Mouse (Mus musculus) layer of hippocampus, adult 8-10 months (tissue): ENCODE data around the gene 1700029J07Rik. TPM values are rescaled to one million over a fixed set of nuclear protein-coding genes. Genes with fewer than 3 reads are reported as not detected.

Experiments used
- DNase-seq, 2 experiments: peaks; one replicate each; pipeline ENCODE4 v3.0.0; 2022; ENCODE audit warnings: low spot score in 2 of 2
- total RNA-seq, 4 experiments: library from RNA; stranded (reverse); gene quantifications; 2 replicates each; pipeline ENCODE4 v1.2.4; 2022

Gene 1700029J07Rik
- total RNA-seq, 4 experiments from 2014 or later = 2.5 to 4.6 (median 3.7) TPM

GRCm38 (mm10) chr8:45950622-45951021 lies 24.4 kb downstream of the 1700029J07Rik start:
- DNase-seq = no peak

DNA sequence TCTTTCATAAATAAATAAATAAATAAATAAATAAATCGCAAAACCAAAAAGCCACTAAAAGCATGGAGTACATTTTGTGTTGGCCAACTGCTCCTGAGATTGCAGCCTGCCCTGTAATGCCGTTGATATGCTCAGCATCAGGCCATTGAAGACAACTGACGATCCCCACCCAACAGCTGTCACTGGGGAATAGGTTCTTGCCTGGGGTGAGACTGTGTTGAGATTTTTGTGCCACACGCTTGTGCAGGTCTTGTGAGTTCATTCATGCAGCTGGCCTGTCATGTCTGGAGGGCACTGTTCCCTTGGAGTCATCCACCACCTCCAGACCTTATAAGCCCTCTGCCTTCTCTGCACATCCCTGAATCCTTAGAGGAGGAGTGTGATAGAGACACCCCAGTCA lies 28.8 kb downstream of the 1700029J07Rik start:
- no peak for DNase-seq

GRCm38 (mm10) chr8:45936986-45937385 lies 38.1 kb downstream of the 1700029J07Rik start:
- DNase-seq = no peak

- DNase-seq = peak; percentile 91 to 97
Observed at GRCm38 (mm10) chr8:45934582-45935014, 40.5 kb downstream of the 1700029J07Rik start, which contains the start of gene Ccdc110. Gene Ccdc110, plus strand, starts transcription at chr8:45934619.

GRCm38 (mm10) chr8:45922116-45922515 lies 52.9 kb downstream of the 1700029J07Rik start:
- no peak for DNase-seq

DNA sequence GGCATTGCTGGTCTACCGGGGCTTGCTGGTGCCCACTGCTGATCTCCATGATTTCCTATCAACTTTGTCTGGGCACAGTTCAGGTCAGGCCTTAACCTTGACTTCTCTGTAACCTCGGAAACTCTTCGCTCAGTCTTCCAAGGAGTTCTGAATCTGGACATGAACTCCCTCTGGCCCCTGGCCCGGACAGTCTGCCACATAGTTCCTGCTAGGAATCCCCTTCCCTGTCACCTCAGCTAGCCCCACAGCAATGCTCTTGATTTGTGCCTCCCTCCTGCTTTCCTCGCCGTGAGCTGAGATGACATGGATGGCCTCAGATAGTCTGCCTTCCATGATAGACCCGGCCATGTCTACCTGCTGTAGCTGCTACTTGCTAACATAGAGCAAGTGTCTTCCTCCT lies 54.7 kb downstream of the 1700029J07Rik start:
- no peak for DNase-seq

GRCm38 (mm10) chr8:45918891-45919290 lies 56.2 kb downstream of the 1700029J07Rik start:
- no peak for DNase-seq

- no peak for DNase-seq
Observed at GRCm38 (mm10) chr8:45917040-45917679, 57.9 kb downstream of the 1700029J07Rik start.

DNA sequence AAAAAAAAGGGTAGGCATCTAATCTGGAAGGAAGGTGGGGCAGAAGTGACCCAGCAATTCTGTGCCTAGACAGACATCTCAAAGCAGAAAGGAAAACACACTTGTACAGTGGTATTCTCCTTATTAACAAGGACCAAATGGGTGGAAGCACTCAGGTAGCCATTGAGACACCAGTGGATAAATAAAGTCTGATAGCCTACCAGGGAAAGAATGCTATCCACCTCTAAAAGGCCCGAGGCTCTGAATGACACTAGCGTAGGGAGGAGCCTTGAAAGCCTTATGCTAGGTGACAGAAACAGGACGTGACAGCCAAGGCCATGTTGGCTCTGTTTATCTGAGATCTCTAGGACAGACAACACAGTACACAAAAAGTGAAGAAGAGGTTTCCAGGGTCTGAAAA lies 58.6 kb downstream of the 1700029J07Rik start:
- DNase-seq = no peak

DNA sequence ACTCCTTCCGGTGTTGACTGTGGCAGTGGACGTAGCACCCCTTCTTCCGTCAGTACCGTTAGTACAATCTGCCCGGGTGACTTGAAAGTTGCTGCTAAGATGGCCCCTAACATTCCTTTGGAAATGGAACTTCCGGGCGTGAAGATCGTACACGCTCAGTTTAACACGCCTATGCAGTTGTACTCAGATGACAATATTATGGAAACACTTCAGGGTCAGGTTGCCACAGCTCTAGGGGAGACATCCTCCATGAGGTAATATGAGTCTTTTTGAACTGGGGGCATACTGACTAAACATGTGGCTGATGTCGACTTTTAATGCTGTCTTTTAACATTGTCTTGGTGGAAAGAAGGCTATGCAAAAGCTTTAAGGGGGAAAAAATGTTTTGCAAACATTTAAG lies 61.3 kb downstream of the 1700029J07Rik start:
- DNase-seq = no peak

DNA sequence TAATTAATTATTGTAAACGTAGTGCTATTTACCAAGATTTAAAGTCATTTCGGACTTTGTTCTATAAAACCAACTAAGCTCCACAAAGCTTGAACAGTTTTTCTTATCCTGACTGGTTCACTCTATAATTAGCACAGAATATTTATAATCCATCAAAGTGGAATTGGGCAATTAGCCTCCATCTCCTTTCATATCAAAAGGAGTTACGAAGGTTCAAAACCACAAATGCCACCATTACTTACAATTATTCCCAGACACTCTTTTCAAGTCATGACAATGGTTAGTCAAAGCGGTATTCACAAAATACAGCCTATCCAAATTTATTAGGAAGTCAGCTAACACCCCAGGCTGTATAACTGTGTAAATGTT lies 68.8 kb downstream of the 1700029J07Rik start:
- DNase-seq = no peak

- DNase-seq = no peak
Observed at GRCm38 (mm10) chr8:45905591-45906250, 69.3 kb downstream of the 1700029J07Rik start.

- no peak for DNase-seq
Observed at GRCm38 (mm10) chr8:45903659-45904058, 71.4 kb downstream of the 1700029J07Rik start.

Other genes starting within 250 kb of the 1700029J07Rik start
- gene Pdlim3, start 89.8 kb downstream of the 1700029J07Rik start, total RNA-seq = 1 to 10 TPM in 2 of 4 experiments, under 1 TPM in 2; 0.97 to 2.0 (median 1.3) TPM
- 1 to 10 TPM in 1 of 4 experiments, under 1 TPM in 3; 0.45 to 1.2 (median 0.67) TPM for gene Ccdc110, start 40.6 kb downstream of the 1700029J07Rik start, total RNA-seq
- 10 to 100 TPM; 48.2 to 55.4 (median 53.8) TPM for gene Ufsp2, start 276 bp upstream of the 1700029J07Rik start, total RNA-seq
- under 1 TPM; 0.18 to 0.91 (median 0.43) TPM for gene Lrp2bp, start 24.1 kb upstream of the 1700029J07Rik start, total RNA-seq
- gene Ankrd37, start 30.5 kb upstream of the 1700029J07Rik start, total RNA-seq = 1 to 10 TPM; 7.5 to 8.7 (median 8.4) TPM
- gene Cfap97, start 176.5 kb upstream of the 1700029J07Rik start, total RNA-seq = 10 to 100 TPM; 21.7 to 27.2 (median 25.2) TPM
- 10 to 100 TPM; 39.4 to 46.0 (median 42.8) TPM for gene Snx25, start 176.9 kb upstream of the 1700029J07Rik start, total RNA-seq
- 100 to 1,000 TPM; 495 to 555 (median 531) TPM for gene Slc25a4, start 236.0 kb upstream of the 1700029J07Rik start, total RNA-seq